Mouse (Mus musculus) intestine, postnatal 0 days (tissue): ENCODE measurements around the gene Cptp. TPM values are rescaled to one million over a fixed set of nuclear protein-coding genes. Genes with fewer than 3 reads are reported as not detected.

Source experiments
- ATAC-seq: fragments of 200-750 bp; cut with Nextera tagmentation; 2 replicates; pipeline ENCODE4 v1.8.0; 2017; ENCODE audit warnings: mild to moderate bottlenecking, moderate TSS enrichment, moderate library complexity
- H3K27ac ChIP-seq: fragments of 300-500 bp; sonication (generic); 2 replicates; pipeline ENCODE4 v1.5.1; 2014; ENCODE audit warnings: mild to moderate bottlenecking, low read depth, low read length, moderate library complexity
- H3K27me3 ChIP-seq: fragments of 300-500 bp; sonication (generic); replicated peaks from 2 replicates; pipeline ENCODE4 v1.6.1; 2014; ENCODE audit warnings: low read length, mixed read lengths; ENCODE audit not compliant: control insufficient read depth, insufficient read depth
- H3K36me3 ChIP-seq: fragments of 300-500 bp; sonication (generic); 2 replicates; pipeline ENCODE4 v1.6.1; 2014; ENCODE audit warnings: mild to moderate bottlenecking, moderate library complexity; ENCODE audit not compliant: control insufficient read depth, insufficient read depth
- H3K4me1 ChIP-seq: fragments of 300-500 bp; sonication (generic); replicated peaks from 2 replicates; pipeline ENCODE4 v1.6.1; 2014; ENCODE audit warnings: antibody characterized with exemption, low read length, mixed read lengths; ENCODE audit not compliant: control insufficient read depth, insufficient read depth
- H3K4me2 ChIP-seq: fragments of 300-500 bp; sonication (generic); replicated peaks from 2 replicates; pipeline ENCODE4 v1.6.1; 2014; ENCODE audit warnings: low read depth, mild to moderate bottlenecking, moderate library complexity
- H3K4me3 ChIP-seq: fragments of 300-500 bp; sonication (generic); 2 replicates; pipeline ENCODE4 v1.5.1; 2014; ENCODE audit warnings: low read depth, low read length
- H3K9ac ChIP-seq: fragments of 300-500 bp; sonication (generic); 2 replicates; pipeline ENCODE4 v1.6.1; 2014; ENCODE audit warnings: mild to moderate bottlenecking, low read depth, low read length
- H3K9me3 ChIP-seq: fragments of 300-500 bp; sonication (generic); 2 replicates; pipeline ENCODE4 v1.6.1; 2016; ENCODE audit warnings: mixed run types; ENCODE audit not compliant: control insufficient read depth
- CTCF ChIP-seq: sonication (generic); IDR thresholded peaks from 2 replicates; pipeline ENCODE4 v1.5.1; 2016; ENCODE audit warnings: low read depth, mild to moderate bottlenecking, control low read depth, antibody characterized with exemption, moderate library complexity
- WGBS: fragments of 180-500 bp; shearing (Covaris S2); extraction: QIAGEN DNeasy Blood & Tissue Kit; methylation state at CpG from one replicate; pipeline ENCODE4 v1.1.7; 2014; 5-methylcytosine and 5-hydroxymethylcytosine counted together
- polyA plus RNA-seq: library from polyadenylated mRNA; unstranded; fragments of >200 nt; fragmentation: Nextera tagmentation; extraction: Ambion mirVana; gene quantifications from 2 replicates; pipeline ENCODE4 v1.2.1, GENCODE M21; 2015

Gene Cptp
- polyA plus RNA-seq, 1 experiment from 2014 or later, result 19.2 TPM

- Histone ChIP-seq H3K27me3 (no peaks in the 10 kb centered on the region), H3K4me1 (no peaks in the 10 kb centered on the region), H3K27ac (no peak overlapping the region), H3K4me2 (no peak overlapping the region), H3K4me3 (no peak overlapping the region), H3K36me3 (peaks cover 9% of the 10 kb centered on the region; the same call in 1 of the 2 replicates), H3K9ac (no peak overlapping the region), H3K9me3 (no peaks in the 10 kb centered on the region)
- 73% methylated on average over 5 of the region's 5 CpGs for WGBS
- no peak for ATAC-seq
- TF ChIP-seq CTCF, result no peak
Observed at GRCm38 (mm10) chr4:155843231-155843630, 26.0 kb downstream of the Cptp start.

GRCm38 (mm10) chr4:155841651-155842270, 27.5 kb downstream of the Cptp start:
- H3K9me3 ChIP-seq, result no peaks in the 10 kb centered on the region
- no peaks in the 10 kb centered on the region for H3K4me1 ChIP-seq
- peak overlapping the region; percentile 87 for H3K4me2 ChIP-seq
- peak overlapping the region; percentile 50 for H3K4me3 ChIP-seq
- ATAC-seq, result no peak
- H3K9ac ChIP-seq, result no peak overlapping the region
- no peak overlapping the region for H3K27ac ChIP-seq
- H3K36me3 ChIP-seq, result peaks cover 9% of the 10 kb centered on the region; the same call in 1 of the 2 replicates
- WGBS, result 37% methylated on average over 38 of the region's 38 CpGs
- no peak for TF ChIP-seq CTCF
- H3K27me3 ChIP-seq, result no peaks in the 10 kb centered on the region

GRCm38 (mm10) chr4:155841003-155841454, 28.2 kb downstream of the Cptp start:
- Histone ChIP-seq H3K27ac (0 out of 2 replicates have a peak overlapping the region, but pooled peaks have one; percentile 2), H3K36me3 (peaks cover 9% of the 10 kb centered on the region; the same call in 1 of the 2 replicates), H3K27me3 (no peaks in the 10 kb centered on the region), H3K4me1 (no peaks in the 10 kb centered on the region), H3K9ac (peak overlapping the region; percentile 55; the same call in 1 of the 2 replicates), H3K4me3 (peak overlapping the region; percentile 50), H3K9me3 (no peaks in the 10 kb centered on the region), H3K4me2 (peak overlapping the region; percentile 87)
- WGBS, result under 1% methylated on average over 32 of the region's 32 CpGs
- TF ChIP-seq CTCF, result peak; percentile 74
- peak; percentile 66 for ATAC-seq

- peak; percentile 4; the same call in 1 of the 2 replicates for ATAC-seq
- WGBS, result 16% methylated on average over 8 of the region's 8 CpGs
- Histone ChIP-seq H3K4me2 (peak overlapping the region; percentile 87), H3K27ac (peak overlapping the region; percentile 74; the same call in 1 of the 2 replicates), H3K36me3 (peaks cover 9% of the 10 kb centered on the region; the same call in 1 of the 2 replicates), H3K9me3 (no peaks in the 10 kb centered on the region), H3K9ac (peak overlapping the region; percentile 58), H3K27me3 (no peaks in the 10 kb centered on the region), H3K4me3 (peak overlapping the region; percentile 50), H3K4me1 (no peaks in the 10 kb centered on the region)
- TF ChIP-seq CTCF, result no peak
Observed at GRCm38 (mm10) chr4:155840076-155841002, 28.9 kb downstream of the Cptp start.

GRCm38 (mm10) chr4:155839483-155839910, 29.7 kb downstream of the Cptp start, which contains the start of gene Mxra8:
Gene Mxra8 (plus strand): TSS chr4:155839680.
- H3K27me3 ChIP-seq, result no peaks in the 10 kb centered on the region
- TF ChIP-seq CTCF, result no peak
- peak within 1 kb of the TSS; percentile 58 for H3K9ac ChIP-seq
- peak within 1 kb of the TSS; percentile 50 for H3K4me3 ChIP-seq
- WGBS, result 25% methylated on average over 16 of the region's 16 CpGs
- no peaks in the 10 kb centered on the region for H3K9me3 ChIP-seq
- H3K4me2 ChIP-seq, result peak within 1 kb of the TSS; percentile 87
- H3K4me1 ChIP-seq, result no peaks in the 10 kb centered on the region
- H3K36me3 ChIP-seq, result peaks cover 9% of the 10 kb centered on the region; the same call in 1 of the 2 replicates
- ATAC-seq, result peak; percentile 62
- H3K27ac ChIP-seq, result peak within 1 kb of the TSS; percentile 74
